Mouse (Mus musculus) liver, adult 2 months (tissue): Measurements from ENCODE around the gene Prss53.

Experiments
- CTCF ChIP-seq: fragments of 200-500 bp; IDR thresholded peaks from 2 replicates; pipeline ENCODE4 v1.5.1; 2011; ENCODE audit warnings: low read depth, low read length, control low read depth
- POLR2A ChIP-seq: fragments of 200-500 bp; IDR thresholded peaks from 2 replicates; pipeline ENCODE4 v1.6.1; 2011; ENCODE audit warnings: low read length, control low read depth; ENCODE audit not compliant: insufficient read depth; ENCODE audit errors: extremely low read depth

DNA sequence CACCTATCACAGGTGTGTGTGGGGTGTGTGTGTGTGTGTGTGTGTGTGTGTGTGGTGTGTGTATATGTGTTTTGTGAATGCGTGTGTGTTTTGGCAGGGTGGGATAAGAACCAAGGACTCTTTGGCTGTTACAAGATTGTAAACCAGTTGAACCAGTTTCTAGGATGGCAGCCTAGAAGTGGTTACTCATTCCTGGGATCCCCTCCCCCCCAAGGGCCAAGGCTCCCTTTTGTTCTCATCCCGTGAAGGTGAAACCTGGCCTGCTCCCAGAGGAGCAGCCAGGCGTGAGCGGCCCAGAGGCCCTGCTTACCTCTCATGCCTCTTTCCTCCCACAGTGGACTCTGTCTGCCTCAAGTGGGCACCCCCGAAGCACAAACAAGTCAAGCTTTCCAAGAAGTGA is 34.5 kb upstream of the Prss53 start:
- TF ChIP-seq POLR2A (no peak), CTCF (no peak)
